Mouse (Mus musculus): ENCODE measurements around the gene Lta.

DNA sequence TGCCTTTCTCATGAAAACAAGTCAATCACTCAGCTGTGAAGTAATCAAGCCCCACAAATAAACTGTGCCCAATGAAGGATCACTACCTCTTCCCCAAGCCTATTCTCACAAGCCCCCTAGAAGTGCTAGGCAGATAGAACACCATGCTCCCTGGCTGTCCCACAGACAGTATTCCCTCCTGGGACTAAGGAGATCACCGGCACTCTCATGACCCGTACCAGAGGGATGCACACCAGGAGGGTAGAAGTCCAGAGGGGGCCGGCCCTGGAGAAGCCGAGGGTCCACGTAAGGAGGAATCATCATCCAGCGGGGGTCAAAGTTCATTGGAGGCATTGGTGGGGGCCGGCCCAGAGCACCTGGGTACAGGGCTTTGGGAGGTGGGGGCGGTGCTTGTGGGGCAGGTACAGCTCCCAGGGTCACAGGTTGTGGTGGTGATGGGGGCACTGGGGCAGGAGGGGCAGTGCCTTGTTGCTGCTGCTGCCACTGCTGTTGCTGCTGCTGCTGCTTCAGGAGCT, 47.4 kb downstream of the Lta start:
- no peak for TF ChIP-seq CTCF (IDR thresholded peaks at IDR 0.05; ENCODE audit: extremely low read depth, insufficient read depth, low read length)
- TF ChIP-seq POLR2A (IDR thresholded peaks at IDR 0.05; ENCODE audit: extremely low read depth, insufficient read depth, low read length): no peak
